Comparison of ENCODE assay signal across 20 mouse cellular contexts in the genomic region with DNA sequence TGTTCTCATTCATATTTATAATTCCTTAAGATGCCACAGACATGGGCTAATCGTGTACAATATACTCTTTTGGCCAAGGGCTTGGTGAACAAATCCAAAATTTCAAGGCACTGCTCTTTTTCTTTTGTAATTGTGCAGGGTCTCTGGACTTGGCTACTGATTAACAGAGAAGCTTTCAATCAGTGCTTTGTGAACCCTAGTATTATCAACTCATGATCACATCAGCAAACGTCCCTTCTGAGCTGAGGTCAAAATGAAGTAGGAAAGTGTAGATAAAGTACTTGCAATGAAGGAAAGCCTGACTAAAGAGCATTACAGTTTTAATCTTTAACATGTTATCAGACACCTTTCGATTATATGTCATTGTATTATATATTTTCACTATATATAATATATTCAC.
DNase-seq lines count a peak whose midpoint lies in the region; ATAC-seq and TF ChIP-seq lines count a peak whose summit lies in the region.
"Had no signal": no experiment of that assay in that cellular context is flagged by ENCODE, and none has a peak within 500 bp of the region (broad histone marks: within the 10 kb centered on the region; RNA-seq: fewer than 3 reads in every experiment).

No protein-coding gene starts in this region.

- H3K27me3 ChIP-seq in liver, embryonic 16.5 days (ENCODE audit: control insufficient read depth, insufficient read depth, low read depth, low read length) = no peaks in the 10 kb centered on the region
- H3K27me3 ChIP-seq in liver, postnatal 0 days (ENCODE audit: insufficient read depth, low read length) = no peaks in the 10 kb centered on the region
- H3K27me3 ChIP-seq in MEL (ENCODE audit: control insufficient read depth in 1 of 2, insufficient read depth in 2 of 2, low read length in 2 of 2) = no peaks in the 10 kb centered on the region
- H3K27me3 ChIP-seq: embryonic facial prominence, embryonic 12.5 days; forebrain, embryonic 13.5 days had no signal

- TF ChIP-seq POLR2A in MEL (IDR thresholded peaks at IDR 0.05; ENCODE audit: control insufficient read depth in 1 of 2, insufficient read depth in 1 of 2, low read depth in 1 of 2, low read length in 2 of 2, poor library complexity in 1 of 2) = no peak

- H3K9ac ChIP-seq in liver, embryonic 16.5 days (ENCODE audit: low read depth, low read length) = no peak overlapping the region
- no peak overlapping the region for H3K9ac ChIP-seq in liver, postnatal 0 days (replicated peaks)
- H3K9ac ChIP-seq in MEL (ENCODE audit: control insufficient read depth, low read depth, low read length, poor library complexity, severe bottlenecking) = no peak overlapping the region
- H3K9ac ChIP-seq: embryonic facial prominence, embryonic 12.5 days; forebrain, embryonic 13.5 days; forebrain, embryonic 15.5 days; forebrain, postnatal 0 days had no signal

- ATAC-seq in liver, embryonic 16.5 days (ENCODE audit: low read depth) = 0 out of 2 replicates have a peak, but pooled peaks have one; percentile 32
- ATAC-seq in liver, postnatal 0 days = no peak
- 0 out of 2 replicates have a peak, but pooled peaks have one; percentile 32 for ATAC-seq in megakaryocyte-erythroid progenitor cell, adult 5-6 weeks (replicated peaks; ENCODE audit: low FRiP score, low TSS enrichment, poor library complexity, severe bottlenecking)
- ATAC-seq: activated CD4-positive, CD25-positive, alpha-beta regulatory T cell, adult 4 months; forebrain, embryonic 13.5 days; forebrain, embryonic 15.5 days; forebrain, postnatal 0 days; Patski had no signal

- no peaks in the 10 kb centered on the region for H3K9me3 ChIP-seq in liver, embryonic 16.5 days (replicated peaks; ENCODE audit: control insufficient read depth, low read length)
- H3K9me3 ChIP-seq in liver, postnatal 0 days (ENCODE audit: low read length) = no peaks in the 10 kb centered on the region
- H3K9me3 ChIP-seq in MEL (replicated peaks; ENCODE audit: insufficient read depth, low read length) = no peaks in the 10 kb centered on the region
- H3K9me3 ChIP-seq: embryonic facial prominence, embryonic 10.5 days; embryonic facial prominence, embryonic 12.5 days; forebrain, embryonic 13.5 days; forebrain, embryonic 15.5 days had no signal

- no peak for TF ChIP-seq RAD21 in MEL (IDR thresholded peaks at IDR 0.05; ENCODE audit: low read depth, low read length)

- H3K27ac ChIP-seq in liver, embryonic 16.5 days (ENCODE audit: low read length) = no peak overlapping the region
- no peak overlapping the region for H3K27ac ChIP-seq in liver, postnatal 0 days (ENCODE audit: low read depth)
- H3K27ac ChIP-seq in MEL (ENCODE audit: control insufficient read depth, low read depth, low read length) = no peak overlapping the region
- H3K27ac ChIP-seq: embryonic facial prominence, embryonic 10.5 days; embryonic facial prominence, embryonic 12.5 days; forebrain, embryonic 13.5 days; forebrain, embryonic 15.5 days had no signal

- 43% methylated on average over 3 of the region's 3 CpGs for WGBS in liver, embryonic 16.5 days (ENCODE audit: insufficient replicate concordance)
- 49% methylated on average over 3 of the region's 3 CpGs for WGBS in liver, postnatal 0 days (ENCODE audit: insufficient replicate concordance)

- DNase-seq in liver, postnatal 0 days = no peak
- DNase-seq in MEL (ENCODE audit: low read depth, low spot score) = no peak
- DNase-seq in gastrocnemius, adult 8-10 months (ENCODE audit: low spot score in 2 of 2) = no peak
- DNase-seq: adrenal gland, adult 8-10 months; adrenal gland, postnatal 14 days; adrenal gland, postnatal 36 days; cerebellum, adult 11-12 months; cerebellum, adult 2 months; cerebellum, adult 9-10 months; cerebellum, postnatal 10 days; cerebellum, postnatal 25 days; forebrain, postnatal 0 days had no signal

- H3K4me3 ChIP-seq in liver, embryonic 16.5 days (ENCODE audit: low read depth, low read length) = no peak overlapping the region
- H3K4me3 ChIP-seq in liver, postnatal 0 days (ENCODE audit: low read depth, low read length) = no peak overlapping the region
- no peak overlapping the region for H3K4me3 ChIP-seq in MEL (ENCODE audit: control insufficient read depth in 1 of 2, insufficient read depth in 1 of 2, low read depth in 2 of 2, low read length in 2 of 2)
- H3K4me3 ChIP-seq: embryonic facial prominence, embryonic 10.5 days; embryonic facial prominence, embryonic 12.5 days; forebrain, embryonic 13.5 days; forebrain, embryonic 15.5 days had no signal

- no peaks in the 10 kb centered on the region for H3K36me3 ChIP-seq in liver, embryonic 16.5 days (ENCODE audit: control insufficient read depth, insufficient read depth)
- H3K36me3 ChIP-seq in liver, postnatal 0 days (replicated peaks; ENCODE audit: insufficient read depth, low read length) = no peaks in the 10 kb centered on the region
- peaks cover 1 to 41% of the 10 kb centered on the region in 2 experiments; a peak in 3 of 4 replicates for H3K36me3 ChIP-seq in MEL (ENCODE audit: control insufficient read depth in 1 of 2, insufficient read depth in 2 of 2, low read length in 2 of 2)
- H3K36me3 ChIP-seq: embryonic facial prominence, embryonic 10.5 days; embryonic facial prominence, embryonic 12.5 days; forebrain, embryonic 15.5 days had no signal

- H3K4me2 ChIP-seq in liver, embryonic 16.5 days (ENCODE audit: low read depth, low read length) = no peak overlapping the region
- no peak overlapping the region for H3K4me2 ChIP-seq in liver, postnatal 0 days (ENCODE audit: low read depth, low read length)
- H3K4me2 ChIP-seq: embryonic facial prominence, embryonic 12.5 days; forebrain, embryonic 13.5 days; forebrain, embryonic 15.5 days had no signal

- TF ChIP-seq EP300 in liver, postnatal 0 days (IDR thresholded peaks at IDR 0.05; ENCODE audit: low read depth) = no peak
- TF ChIP-seq EP300 in MEL (IDR thresholded peaks at IDR 0.05; ENCODE audit: low read depth in 1 of 2, low read length in 2 of 2) = no peak

- TF ChIP-seq CTCF in liver, postnatal 0 days (IDR thresholded peaks at IDR 0.05; ENCODE audit: low read depth) = no peak
- no peak for TF ChIP-seq CTCF in MEL (IDR thresholded peaks at IDR 0.05 in 2 of 3, conservative IDR thresholded peaks at IDR 0.05 in 1 of 3; ENCODE audit: control insufficient read depth in 1 of 3, insufficient read depth in 1 of 3, low read depth in 2 of 3, low read length in 3 of 3, poor library complexity in 1 of 3, severe bottlenecking in 1 of 3)

- H3K79me2 ChIP-seq in MEL (ENCODE audit: control insufficient read depth, insufficient read depth, low read length, poor library complexity) = peaks cover 2% of the 10 kb centered on the region; the same call in 1 of the 2 replicates

- H3K4me1 ChIP-seq in liver, embryonic 16.5 days (ENCODE audit: control insufficient read depth, low read depth, low read length) = no peaks in the 10 kb centered on the region
- H3K4me1 ChIP-seq in liver, postnatal 0 days (ENCODE audit: insufficient read depth) = no peaks in the 10 kb centered on the region
- H3K4me1 ChIP-seq in MEL (ENCODE audit: control insufficient read depth in 1 of 2, insufficient read depth in 2 of 2, low read length in 2 of 2) = peaks cover 9 to 20% of the 10 kb centered on the region in 2 experiments
- H3K4me1 ChIP-seq: embryonic facial prominence, embryonic 10.5 days; embryonic facial prominence, embryonic 12.5 days; forebrain, embryonic 13.5 days; forebrain, embryonic 15.5 days had no signal

TF ChIP-seq in MEL, 35 proteins besides CTCF, POLR2A, EP300 and RAD21:
- no peak for TF ChIP-seq ZKSCAN1 (IDR thresholded peaks at IDR 0.05; ENCODE audit: low read depth, low read length)
- no peak for TF ChIP-seq MYB (IDR thresholded peaks at IDR 0.05; ENCODE audit: low read depth, low read length)
- no peak for TF ChIP-seq USF2 (IDR thresholded peaks at IDR 0.05; ENCODE audit: borderline replicate concordance in 1 of 2, insufficient read depth in 1 of 2, low read depth in 1 of 2, low read length in 2 of 2)
- peak; percentile 43; the same call in 1 of the 2 replicates for TF ChIP-seq GATA1 (IDR thresholded peaks at IDR 0.05; ENCODE audit: low read depth, low read length)
- TF ChIP-seq TCF12 (IDR thresholded peaks at IDR 0.05; ENCODE audit: low read depth, low read length) = no peak
- peak; percentile 46; the same call in 1 of the 2 replicates for TF ChIP-seq RCOR1 (IDR thresholded peaks at IDR 0.05; ENCODE audit: low read depth, low read length)
- no peak for TF ChIP-seq HCFC1 (IDR thresholded peaks at IDR 0.05; ENCODE audit: low read depth, low read length)
